Mouse (Mus musculus): ENCODE data around the gene Rtf2. TPM values are rescaled to one million over a fixed set of nuclear protein-coding genes. Genes with fewer than 3 reads are reported as not detected.

The Rtf2 gene
- polyA plus RNA-seq, 1 experiment from 2014 or later: 89.8 TPM

- ATAC-seq (ENCODE audit: low FRiP score): no peak
- H3K4me3 ChIP-seq (replicated peaks): no peak overlapping the region
These were observed 26.9 kb downstream of the Rtf2 start for GRCm38 (mm10) chr2:172467206-172467605.

GRCm38 (mm10) chr2:172468346-172468819 is 28.0 kb downstream of the Rtf2 start:
- WGBS: 67% methylated on average over 11 of the region's 11 CpGs
- Histone ChIP-seq H3K36me3 (peaks cover 64% of the 10 kb centered on the region), H3K9me3 (replicated peaks) (no peaks in the 10 kb centered on the region), H3K4me3 (replicated peaks) (no peak overlapping the region), H3K4me1 (0 out of 2 replicates have a peak, but pooled peaks cover 2% of the 10 kb centered on the region), H3K9ac (replicated peaks) (no peak overlapping the region), H3K27me3 (replicated peaks) (no peaks in the 10 kb centered on the region), H3K27ac (replicated peaks) (no peak overlapping the region), H3K4me2 (no peak overlapping the region)
- ATAC-seq (ENCODE audit: low FRiP score): peak; percentile 75

More at GRCm38 (mm10) chr2:172467206-172467605, 26.9 kb downstream of the Rtf2 start:
- H3K9ac ChIP-seq (replicated peaks): no peak overlapping the region
- H3K36me3 ChIP-seq: peaks cover 71% of the 10 kb centered on the region
- H3K27ac ChIP-seq (replicated peaks): no peak overlapping the region
- H3K27me3 ChIP-seq (replicated peaks): no peaks in the 10 kb centered on the region
- 89% methylated on average over 5 of the region's 5 CpGs for WGBS
- H3K9me3 ChIP-seq (replicated peaks): no peaks in the 10 kb centered on the region
- no peak overlapping the region for H3K4me2 ChIP-seq
- no peaks in the 10 kb centered on the region for H3K4me1 ChIP-seq

GRCm38 (mm10) chr2:172472318-172472717 is 32.0 kb downstream of the Rtf2 start, which contains the start of gene Fam209:
TSS of gene Fam209 (plus strand) at chr2:172472520.
- no peak for ATAC-seq (ENCODE audit: low FRiP score)
- H3K27ac ChIP-seq (replicated peaks): no peak within 1 kb of the TSS
- H3K9ac ChIP-seq (replicated peaks): no peak within 1 kb of the TSS
- H3K9me3 ChIP-seq (replicated peaks): no peaks in the 10 kb centered on the region
- H3K4me3 ChIP-seq (replicated peaks): no peak within 1 kb of the TSS
- H3K4me2 ChIP-seq: no peak within 1 kb of the TSS
- H3K27me3 ChIP-seq (replicated peaks): peaks cover 3% of the 10 kb centered on the region; the same call in 1 of the 2 replicates
- H3K36me3 ChIP-seq: peaks cover 27% of the 10 kb centered on the region
- WGBS: 89% methylated on average over 11 of the region's 11 CpGs
- H3K4me1 ChIP-seq: 0 out of 2 replicates have a peak, but pooled peaks cover 4% of the 10 kb centered on the region

- Histone ChIP-seq H3K9ac (replicated peaks) (no peak overlapping the region), H3K4me1 (0 out of 2 replicates have a peak, but pooled peaks cover 4% of the 10 kb centered on the region), H3K9me3 (replicated peaks) (no peaks in the 10 kb centered on the region), H3K27ac (replicated peaks) (no peak overlapping the region), H3K27me3 (replicated peaks) (peaks cover 3% of the 10 kb centered on the region; the same call in 1 of the 2 replicates), H3K4me3 (replicated peaks) (no peak overlapping the region), H3K36me3 (peaks cover 15% of the 10 kb centered on the region), H3K4me2 (no peak overlapping the region)
- WGBS: 52% methylated on average over 8 of the region's 8 CpGs
- ATAC-seq (ENCODE audit: low FRiP score): no peak
These were observed 33.2 kb downstream of the Rtf2 start for GRCm38 (mm10) chr2:172473591-172473990.

DNA sequence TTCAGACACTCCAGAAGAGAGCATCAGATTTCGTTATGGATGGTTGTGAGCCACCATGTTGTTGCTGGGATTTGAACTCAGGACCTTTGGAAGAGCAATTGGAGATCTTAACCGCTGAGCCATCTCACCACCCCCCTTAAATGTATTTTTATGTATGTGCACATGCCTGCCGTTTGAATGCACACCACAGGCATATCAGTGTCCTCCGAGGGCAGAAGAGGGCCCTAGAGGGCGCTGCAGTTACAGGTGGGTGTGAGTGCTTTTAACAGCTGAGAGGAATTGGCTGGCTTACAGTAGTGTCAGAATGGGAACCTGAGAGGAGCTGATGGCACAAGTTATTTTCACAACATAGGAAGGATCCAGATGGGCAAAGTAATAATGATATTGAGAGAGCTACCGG is 34.6 kb downstream of the Rtf2 start:
- Histone ChIP-seq H3K4me3 (replicated peaks) (no peak overlapping the region), H3K27ac (replicated peaks) (no peak overlapping the region), H3K27me3 (replicated peaks) (peaks cover 3% of the 10 kb centered on the region; the same call in 1 of the 2 replicates), H3K36me3 (peaks cover 1% of the 10 kb centered on the region; the same call in 1 of the 2 replicates), H3K9me3 (replicated peaks) (no peaks in the 10 kb centered on the region), H3K4me2 (no peak overlapping the region), H3K9ac (replicated peaks) (no peak overlapping the region), H3K4me1 (0 out of 2 replicates have a peak, but pooled peaks cover 4% of the 10 kb centered on the region)
- WGBS: 35% methylated on average over 6 of the region's 6 CpGs
- no peak for ATAC-seq (ENCODE audit: low FRiP score)

DNA sequence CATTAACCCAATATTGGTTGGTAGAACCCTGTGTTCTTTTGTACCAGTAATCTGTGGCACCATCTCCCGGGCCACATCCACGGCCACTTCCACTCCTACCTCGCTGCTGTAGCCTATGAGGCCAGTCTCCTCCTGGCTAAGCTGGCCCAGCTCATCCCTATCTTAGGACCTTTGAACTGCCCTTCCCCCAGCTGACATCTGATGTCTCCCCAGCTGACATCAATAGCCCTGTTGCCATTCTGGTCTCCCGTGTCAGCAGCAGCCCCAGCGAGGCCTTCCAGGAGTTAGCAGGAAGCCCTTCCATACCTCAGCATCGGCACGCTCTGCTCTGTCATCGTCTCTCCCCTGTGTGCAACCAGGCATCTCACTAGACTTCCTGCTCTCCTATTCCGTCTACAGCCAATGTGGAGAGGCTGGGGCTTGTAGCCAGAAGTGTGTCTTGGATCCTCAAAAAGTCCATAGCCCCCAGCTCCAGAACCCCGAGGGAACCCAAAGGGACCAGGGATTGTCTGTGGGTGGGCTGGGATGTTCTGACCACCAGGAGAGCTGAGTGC is 36.4 kb downstream of the Rtf2 start:
- no peaks in the 10 kb centered on the region for H3K36me3 ChIP-seq
- no peak overlapping the region for H3K4me3 ChIP-seq (replicated peaks)
- H3K9me3 ChIP-seq (replicated peaks): no peaks in the 10 kb centered on the region
- ATAC-seq (ENCODE audit: low FRiP score): no peak
- peaks cover 3% of the 10 kb centered on the region; the same call in 1 of the 2 replicates for H3K27me3 ChIP-seq (replicated peaks)
- H3K9ac ChIP-seq (replicated peaks): no peak overlapping the region
- no peak overlapping the region for H3K4me2 ChIP-seq
- 44% methylated on average over 10 of the region's 10 CpGs for WGBS
- no peak overlapping the region for H3K27ac ChIP-seq (replicated peaks)
- 0 out of 2 replicates have a peak, but pooled peaks cover 4% of the 10 kb centered on the region for H3K4me1 ChIP-seq

DNA sequence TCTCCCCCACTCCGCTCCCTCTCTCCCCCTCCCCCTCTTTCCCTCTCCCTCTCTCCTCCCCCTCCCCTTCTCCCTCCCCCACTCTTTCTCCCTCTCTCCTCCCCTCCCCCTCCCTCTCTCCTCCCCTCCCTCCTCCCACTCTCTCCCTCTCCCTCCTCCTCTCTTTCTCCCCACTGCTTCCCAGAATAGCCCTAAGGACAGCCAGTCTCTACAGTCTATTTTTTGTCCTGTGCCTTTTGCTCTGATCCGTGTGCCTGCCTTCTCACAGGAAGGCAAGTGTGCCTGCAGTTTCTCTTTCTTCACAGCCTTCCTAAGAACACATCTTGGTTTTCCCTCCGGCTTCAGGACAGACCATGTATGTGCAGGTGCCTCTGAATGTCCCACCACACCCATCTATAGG is 37.0 kb downstream of the Rtf2 start:
- H3K9me3 ChIP-seq (replicated peaks): no peaks in the 10 kb centered on the region
- peaks cover 3% of the 10 kb centered on the region; the same call in 1 of the 2 replicates for H3K27me3 ChIP-seq (replicated peaks)
- no peaks in the 10 kb centered on the region for H3K36me3 ChIP-seq
- ATAC-seq (ENCODE audit: low FRiP score): no peak
- no peak overlapping the region for H3K9ac ChIP-seq (replicated peaks)
- no peak overlapping the region for H3K27ac ChIP-seq (replicated peaks)
- H3K4me2 ChIP-seq: no peak overlapping the region
- H3K4me3 ChIP-seq (replicated peaks): no peak overlapping the region
- WGBS: 46% methylated on average over 3 of the region's 3 CpGs
- H3K4me1 ChIP-seq: 0 out of 2 replicates have a peak, but pooled peaks cover 4% of the 10 kb centered on the region

GRCm38 (mm10) chr2:172477860-172478259 is 37.5 kb downstream of the Rtf2 start:
- H3K36me3 ChIP-seq: no peaks in the 10 kb centered on the region
- H3K4me2 ChIP-seq: no peak overlapping the region
- H3K4me1 ChIP-seq: 0 out of 2 replicates have a peak, but pooled peaks cover 4% of the 10 kb centered on the region
- 11% methylated on average over 2 of the region's 2 CpGs for WGBS
- H3K27ac ChIP-seq (replicated peaks): no peak overlapping the region
- ATAC-seq (ENCODE audit: low FRiP score): 0 out of 2 replicates have a peak, but pooled peaks have one; percentile 14
- no peak overlapping the region for H3K4me3 ChIP-seq (replicated peaks)
- peaks cover 3% of the 10 kb centered on the region; the same call in 1 of the 2 replicates for H3K27me3 ChIP-seq (replicated peaks)
- no peaks in the 10 kb centered on the region for H3K9me3 ChIP-seq (replicated peaks)
- H3K9ac ChIP-seq (replicated peaks): no peak overlapping the region

- H3K36me3 ChIP-seq: no peaks in the 10 kb centered on the region
- peaks cover 3% of the 10 kb centered on the region; the same call in 1 of the 2 replicates for H3K27me3 ChIP-seq (replicated peaks)
- no peak overlapping the region for H3K9ac ChIP-seq (replicated peaks)
- peaks cover 5% of the 10 kb centered on the region; the same call in 1 of the 2 replicates for H3K4me1 ChIP-seq
- no peaks in the 10 kb centered on the region for H3K9me3 ChIP-seq (replicated peaks)
- no peak for ATAC-seq (ENCODE audit: low FRiP score)
- no peak overlapping the region for H3K27ac ChIP-seq (replicated peaks)
- H3K4me2 ChIP-seq: no peak overlapping the region
- H3K4me3 ChIP-seq (replicated peaks): no peak overlapping the region
- 76% methylated on average over 7 of the region's 7 CpGs for WGBS
These were observed 39.9 kb downstream of the Rtf2 start for GRCm38 (mm10) chr2:172480296-172480695.

DNA sequence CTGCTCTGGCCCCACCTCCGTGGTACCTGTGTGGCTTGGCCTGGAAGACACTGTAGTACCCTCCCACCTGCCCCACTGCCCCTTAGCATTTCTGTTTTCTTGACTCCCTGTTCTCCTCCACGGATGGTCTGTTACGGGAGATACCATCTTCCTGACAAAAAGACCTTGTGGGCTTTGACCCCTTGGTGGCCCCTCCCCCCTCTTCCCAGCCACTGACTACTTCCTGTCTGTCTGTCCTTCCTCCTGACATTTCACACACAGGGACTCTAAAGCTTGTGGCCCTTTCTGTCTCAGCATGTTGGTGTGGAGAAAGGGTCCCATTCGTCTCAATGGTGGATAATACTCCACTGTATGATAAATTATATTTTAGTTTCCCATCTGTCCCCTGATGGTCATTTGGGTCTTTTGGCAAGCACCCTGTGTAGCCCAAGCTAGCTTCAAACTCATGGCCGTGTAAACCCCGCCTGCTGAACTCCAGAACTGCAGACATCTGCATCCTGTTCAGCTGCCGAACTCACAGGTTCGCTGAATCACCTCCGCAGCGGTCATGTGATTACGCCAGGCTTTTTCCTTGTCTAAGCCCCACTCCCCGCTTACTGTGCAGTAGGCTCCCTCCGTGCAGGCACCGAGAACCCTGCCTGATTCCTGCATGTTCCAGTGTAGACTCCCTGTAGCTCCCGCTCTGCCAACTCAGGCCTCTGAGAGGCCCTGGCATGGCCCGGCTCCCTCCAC is 41.5 kb downstream of the Rtf2 start:
- Histone ChIP-seq H3K9me3 (replicated peaks) (no peaks in the 10 kb centered on the region), H3K9ac (replicated peaks) (no peak overlapping the region), H3K27me3 (replicated peaks) (no peaks in the 10 kb centered on the region; the same call in 1 of the 2 replicates), H3K4me1 (peaks cover 5% of the 10 kb centered on the region; the same call in 1 of the 2 replicates), H3K4me3 (replicated peaks) (no peak overlapping the region), H3K4me2 (no peak overlapping the region), H3K27ac (replicated peaks) (no peak overlapping the region), H3K36me3 (no peaks in the 10 kb centered on the region)
- 87% methylated on average over 16 of the region's 16 CpGs for WGBS
- ATAC-seq (ENCODE audit: low FRiP score): no peak

- no peak overlapping the region for H3K9ac ChIP-seq (replicated peaks)
- H3K9me3 ChIP-seq (replicated peaks): no peaks in the 10 kb centered on the region
- H3K27me3 ChIP-seq (replicated peaks): no peaks in the 10 kb centered on the region
- H3K27ac ChIP-seq (replicated peaks): no peak overlapping the region
- H3K4me3 ChIP-seq (replicated peaks): no peak overlapping the region
- peaks cover 5% of the 10 kb centered on the region; the same call in 1 of the 2 replicates for H3K4me1 ChIP-seq
- ATAC-seq (ENCODE audit: low FRiP score): no peak
- no peak overlapping the region for H3K4me2 ChIP-seq
- 77% methylated on average over 14 of the region's 14 CpGs for WGBS
- H3K36me3 ChIP-seq: no peaks in the 10 kb centered on the region
These were observed 43.5 kb downstream of the Rtf2 start for GRCm38 (mm10) chr2:172483766-172484413.

Measured in neural tube, embryonic 15.5 days (tissue).